Mouse (Mus musculus): ENCODE results near the gene Ccdc149.

Ccdc149 gene

GRCm38 (mm10) chr5:52470991-52471801 lies at the start of gene Ccdc149:
Gene Ccdc149, minus strand, starts transcription at chr5:52471521.
- DNase-seq (ENCODE audit: low read depth, low spot score) = peak; percentile 70

- no peak for DNase-seq (ENCODE audit: low read depth, low spot score)
These were observed 48.6 kb upstream of the Ccdc149 start for GRCm38 (mm10) chr5:52519921-52520320.

GRCm38 (mm10) chr5:52516072-52516476 lies 44.8 kb upstream of the Ccdc149 start:
- peak; percentile 28 for DNase-seq (ENCODE audit: low read depth, low spot score)

- DNase-seq (ENCODE audit: low read depth, low spot score) = peak; percentile 39
These were observed 44.1 kb upstream of the Ccdc149 start for GRCm38 (mm10) chr5:52515246-52516021.

GRCm38 (mm10) chr5:52511089-52511488 lies 39.8 kb upstream of the Ccdc149 start:
- no peak for DNase-seq (ENCODE audit: low read depth, low spot score)

- DNase-seq (ENCODE audit: low read depth, low spot score) = no peak
These were observed 38.1 kb upstream of the Ccdc149 start for GRCm38 (mm10) chr5:52509416-52509815.

- no peak for DNase-seq (ENCODE audit: low read depth, low spot score)
These were observed 33.3 kb upstream of the Ccdc149 start for GRCm38 (mm10) chr5:52504666-52505065.

- DNase-seq (ENCODE audit: low read depth, low spot score) = no peak
These were observed 32.8 kb upstream of the Ccdc149 start for GRCm38 (mm10) chr5:52504148-52504547.

- no peak for DNase-seq (ENCODE audit: low read depth, low spot score)
These were observed 24.4 kb upstream of the Ccdc149 start for GRCm38 (mm10) chr5:52495671-52496070.

GRCm38 (mm10) chr5:52491496-52491895 lies 20.2 kb upstream of the Ccdc149 start:
- no peak for DNase-seq (ENCODE audit: low read depth, low spot score)

GRCm38 (mm10) chr5:52487559-52488430 lies 16.5 kb upstream of the Ccdc149 start:
- DNase-seq (ENCODE audit: low read depth, low spot score) = no peak

GRCm38 (mm10) chr5:52476826-52477225 lies 5.5 kb upstream of the Ccdc149 start:
- no peak for DNase-seq (ENCODE audit: low read depth, low spot score)

GRCm38 (mm10) chr5:52476292-52476701 lies 5.0 kb upstream of the Ccdc149 start:
- peak; percentile 52 for DNase-seq (ENCODE audit: low read depth, low spot score)

GRCm38 (mm10) chr5:52473988-52474387 lies 2.7 kb upstream of the Ccdc149 start:
- DNase-seq (ENCODE audit: low read depth, low spot score) = no peak

- DNase-seq (ENCODE audit: low read depth, low spot score) = no peak
These were observed 770 bp downstream of the Ccdc149 start for GRCm38 (mm10) chr5:52470551-52470950.

GRCm38 (mm10) chr5:52467841-52468240 lies 3.5 kb downstream of the Ccdc149 start:
- DNase-seq (ENCODE audit: low read depth, low spot score) = no peak

GRCm38 (mm10) chr5:52462447-52462846 lies 8.9 kb downstream of the Ccdc149 start:
- DNase-seq (ENCODE audit: low read depth, low spot score) = no peak

GRCm38 (mm10) chr5:52461434-52462124 lies 9.7 kb downstream of the Ccdc149 start:
- DNase-seq (ENCODE audit: low read depth, low spot score) = no peak

- DNase-seq (ENCODE audit: low read depth, low spot score) = no peak
These were observed 12.0 kb downstream of the Ccdc149 start for GRCm38 (mm10) chr5:52459308-52459707.

GRCm38 (mm10) chr5:52457154-52457553 lies 14.2 kb downstream of the Ccdc149 start:
- DNase-seq (ENCODE audit: low read depth, low spot score) = no peak

- DNase-seq (ENCODE audit: low read depth, low spot score) = no peak
These were observed 20.5 kb downstream of the Ccdc149 start for GRCm38 (mm10) chr5:52450821-52451220.

All from brain, embryonic 18.5 days (tissue).